Mouse (Mus musculus): ENCODE results near the gene Pecr. TPM values are rescaled to one million over a fixed set of nuclear protein-coding genes. Genes with fewer than 3 reads are reported as not detected.
"Not testable (repeated sequence)": the region's sequence is repeated elsewhere in the genome, so short reads cannot be mapped to it uniquely, and the experiment has no call there.

Gene Pecr
- total and polyA plus RNA-seq, 3 experiments: 17.6 to 24.8 (median 21.3) TPM

- TF ChIP-seq CHD2 (IDR thresholded peaks at IDR 0.05; ENCODE audit: low read length): peak; percentile 84
- peak; percentile 99 for TF ChIP-seq NELFE (IDR thresholded peaks at IDR 0.05; ENCODE audit: low read depth, low read length)
- peak; percentile 60; the same call in 1 of the 2 replicates for TF ChIP-seq CHD1 (IDR thresholded peaks at IDR 0.05; ENCODE audit: low read depth, low read length)
- no peak; the same call in 1 of the 2 replicates for TF ChIP-seq MAX (IDR thresholded peaks at IDR 0.05; ENCODE audit: low read length)
- TF ChIP-seq SMC3 (IDR thresholded peaks at IDR 0.05; ENCODE audit: low read depth, low read length): no peak
- TF ChIP-seq IRF4 (IDR thresholded peaks at IDR 0.05; ENCODE audit: low read depth, low read length): peak; percentile 67
- no peak for TF ChIP-seq RAD21 (IDR thresholded peaks at IDR 0.05; ENCODE audit: low read depth, low read length)
- TF ChIP-seq MAFK (IDR thresholded peaks at IDR 0.05; ENCODE audit: insufficient replicate concordance, low read length): peak; percentile 76; the same call in 1 of the 2 replicates
- 0 out of 2 replicates have a peak, but pooled peaks have one; percentile 55 for TF ChIP-seq KAT2A (IDR thresholded peaks at IDR 0.05; ENCODE audit: insufficient replicate concordance, low read length)
- peak; percentile 78 for TF ChIP-seq HCFC1 (IDR thresholded peaks at IDR 0.05; ENCODE audit: low read depth, low read length)
- TF ChIP-seq POLR2A (IDR thresholded peaks at IDR 0.05; ENCODE audit: low read depth, low read length): peak; percentile 92
- peak; percentile 57; the same call in 1 of the 2 replicates for TF ChIP-seq TCF12 (IDR thresholded peaks at IDR 0.05; ENCODE audit: low read depth, low read length)
- TF ChIP-seq EP300 (IDR thresholded peaks at IDR 0.05; ENCODE audit: low read length): no peak; the same call in none of the 2 replicates
- no peak for TF ChIP-seq CTCF (conservative IDR thresholded peaks at IDR 0.05 in 1 of 2, IDR thresholded peaks at IDR 0.05 in 1 of 2; ENCODE audit: low read depth in 2 of 2, low read length in 2 of 2)
- no peak; the same call in 1 of the 2 replicates for TF ChIP-seq GABPA (IDR thresholded peaks at IDR 0.05; ENCODE audit: insufficient replicate concordance, low read depth, low read length)
- peak; percentile 100 for TF ChIP-seq ZMIZ1 (IDR thresholded peaks at IDR 0.05; ENCODE audit: low read depth, low read length)
- peak; percentile 79; the same call in 1 of the 2 replicates for TF ChIP-seq JUND (conservative IDR thresholded peaks at IDR 0.05; ENCODE audit: low read depth, low read length)
- TF ChIP-seq MYC (IDR thresholded peaks at IDR 0.05; ENCODE audit: low read depth, low read length): no peak
These were observed 57.8 kb downstream of the Pecr start (continued) for GRCm38 (mm10) chr1:72226172-72226886.

- peak overlapping the region; percentile 89 for H3K4me2 ChIP-seq (ENCODE audit: insufficient read depth, low read depth, poor library complexity, severe bottlenecking)
- 0 out of 2 replicates have a peak, but pooled peaks have one; percentile 16 for TF ChIP-seq MXI1 (IDR thresholded peaks at IDR 0.05; ENCODE audit: low read depth, low read length)
- peak; percentile 86 for TF ChIP-seq TBP (conservative IDR thresholded peaks at IDR 0.05; ENCODE audit: low read depth, low read length)
- 0 out of 2 replicates have a peak, but pooled peaks have one; percentile 35 for TF ChIP-seq IRF4 (IDR thresholded peaks at IDR 0.05; ENCODE audit: low read depth, low read length)
- TF ChIP-seq EP300 (IDR thresholded peaks at IDR 0.05; ENCODE audit: low read length): 0 out of 2 replicates have a peak, but pooled peaks have one; percentile 14
- 0 out of 2 replicates have a peak, but pooled peaks have one; percentile 18 for TF ChIP-seq NRF1 (IDR thresholded peaks at IDR 0.05; ENCODE audit: low read depth, low read length)
- H3K4me3 ChIP-seq (replicated peaks in 1 of 3; ENCODE audit: low read depth in 2 of 3, low read length in 2 of 3, poor library complexity in 1 of 3): peak overlapping the region; percentile 23 to 48 (median 48)
- peak overlapping the region; percentile 51 for H3K9ac ChIP-seq (ENCODE audit: insufficient read depth, low read depth)
- H3K9me3 ChIP-seq (replicated peaks; ENCODE audit: low read length); H3K36me3 ChIP-seq (replicated peaks in 1 of 2; ENCODE audit: control insufficient read depth in 1 of 2, insufficient read depth in 1 of 2, low read length in 1 of 2); H3K27ac ChIP-seq (ENCODE audit: insufficient read depth, low read depth); dilution Hi-C loops (cut with MboI; ENCODE audit: extremely low pct_ligation_motif_present, extremely low pct_unique_long_range_greater_than_20kb, low sequenced_read_pairs); in situ Hi-C loops (cut with MboI; ENCODE audit: low pct_ligation_motif_present, low pct_unique_long_range_greater_than_20kb, low sequenced_read_pairs); H3K27me3 ChIP-seq (replicated peaks); H3K79me2 ChIP-seq (replicated peaks; ENCODE audit: control insufficient read depth, extremely low read depth, insufficient read depth, poor library complexity, severe bottlenecking): not testable (repeated sequence)
- DNase-seq (ENCODE audit: extremely low read depth): peak; percentile 80
- H3K4me1 ChIP-seq (ENCODE audit: control insufficient read depth in 1 of 2, insufficient read depth in 2 of 2): peaks cover 0 to 19% of the 10 kb centered on the region in 2 experiments; a peak in 2 of 4 replicates
These were observed 58.4 kb downstream of the Pecr start for GRCm38 (mm10) chr1:72225720-72226171.

All from CH12.LX (cell line).